Mouse (Mus musculus) hindbrain, embryonic 14.5 days (tissue): Measurements from ENCODE around the gene Htatip2. TPM values are rescaled to one million over a fixed set of nuclear protein-coding genes. Genes with fewer than 3 reads are reported as not detected.
A peak's percentile ranks its signal among the peaks of the same experiment; 100 is the strongest.

Experiments used
- ATAC-seq: fragments of 200-750 bp; cut with Nextera tagmentation; 2 replicates; pipeline ENCODE4 v1.8.0; 2017; ENCODE audit warnings: moderate number of reproducible peaks, mild to moderate bottlenecking, moderate TSS enrichment, moderate library complexity; ENCODE audit not compliant: low FRiP score
- DNase-seq: peaks from one replicate; pipeline ENCODE4 v3.0.0-alpha.2; 2015; ENCODE audit warnings: low spot score
- H3K27ac ChIP-seq: fragments of 300-500 bp; sonication (generic); 2 replicates; pipeline ENCODE4 v1.5.1; 2014; ENCODE audit warnings: mild to moderate bottlenecking, moderate library complexity
- H3K27me3 ChIP-seq: fragments of 300-500 bp; sonication (generic); 2 replicates; pipeline ENCODE4 v1.6.1; 2014; ENCODE audit warnings: mild to moderate bottlenecking, low read length, mixed read lengths; ENCODE audit not compliant: control insufficient read depth, insufficient read depth
- H3K36me3 ChIP-seq: fragments of 300-500 bp; sonication (generic); replicated peaks from 2 replicates; pipeline ENCODE4 v1.6.1; 2014; ENCODE audit not compliant: control insufficient read depth, insufficient read depth
- H3K4me1 ChIP-seq: fragments of 300-500 bp; sonication (generic); replicated peaks from 2 replicates; pipeline ENCODE4 v1.6.1; 2014; ENCODE audit warnings: antibody characterized with exemption, low read length, mixed read lengths; ENCODE audit not compliant: control insufficient read depth, insufficient read depth
- H3K4me2 ChIP-seq: fragments of 300-500 bp; sonication (generic); replicated peaks from 2 replicates; pipeline ENCODE4 v1.6.1; 2014; ENCODE audit warnings: mild to moderate bottlenecking, moderate library complexity
- H3K4me3 ChIP-seq: fragments of 300-500 bp; sonication (generic); replicated peaks from 2 replicates; pipeline ENCODE4 v1.5.1; 2014; ENCODE audit warnings: mild to moderate bottlenecking, low read length
- H3K9ac ChIP-seq: fragments of 300-500 bp; sonication (generic); 2 replicates; pipeline ENCODE4 v1.6.1; 2014
- H3K9me3 ChIP-seq: fragments of 300-500 bp; sonication (generic); 2 replicates; pipeline ENCODE4 v1.6.1; 2016; ENCODE audit warnings: low read length; ENCODE audit not compliant: control insufficient read depth
- WGBS: fragments of 180-500 bp; shearing (Covaris S2); extraction: QIAGEN DNeasy Blood & Tissue Kit; methylation state at CpG from one replicate; pipeline ENCODE4 v1.1.7; 2014; 5-methylcytosine and 5-hydroxymethylcytosine counted together
- polyA plus RNA-seq: library from polyadenylated mRNA; unstranded; fragments of >200 nt; fragmentation: Nextera tagmentation; extraction: Ambion mirVana; gene quantifications from 2 replicates; pipeline ENCODE4 v1.2.1, GENCODE M21; 2014

Htatip2 gene
- polyA plus RNA-seq, 1 experiment from 2014 or later = 3.0 TPM

DNA sequence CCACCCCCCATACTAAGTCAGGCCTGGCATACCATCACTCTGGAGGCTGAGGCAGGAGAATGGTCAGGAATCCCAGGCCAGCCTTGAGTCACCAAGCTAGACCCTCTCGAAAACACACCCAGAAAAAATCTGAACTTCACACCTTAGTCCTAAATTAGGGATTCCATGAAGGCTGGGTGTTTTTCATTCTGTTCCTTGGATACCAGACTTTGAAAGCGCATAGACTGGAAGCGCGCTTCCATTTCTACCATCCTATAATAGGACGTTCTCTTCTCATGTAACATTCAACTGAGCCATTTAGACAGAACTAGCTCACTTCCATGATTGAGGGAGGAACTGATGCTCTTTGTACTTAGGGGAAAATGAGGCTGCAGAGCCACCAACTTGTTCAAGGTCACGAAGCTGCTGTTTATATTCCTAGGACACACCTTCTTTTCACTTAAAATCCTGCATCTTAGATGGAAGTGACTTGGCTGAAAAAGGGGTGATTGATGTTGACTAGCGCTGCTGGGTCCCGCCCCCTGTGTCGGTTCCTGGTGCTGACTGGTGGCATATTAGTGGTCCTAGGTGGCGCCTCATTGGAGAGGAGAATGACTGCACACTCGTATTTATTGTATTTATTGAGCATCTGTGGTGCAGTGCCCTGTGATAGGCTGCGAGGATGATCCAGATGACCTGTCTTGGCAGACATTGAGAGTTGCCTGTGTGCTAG, 20.1 kb downstream of the Htatip2 start:
- peak overlapping the region; percentile 82 for H3K27ac ChIP-seq
- peak overlapping the region; percentile 69 for H3K4me2 ChIP-seq
- no peaks in the 10 kb centered on the region for H3K9me3 ChIP-seq
- peak overlapping the region; percentile 73 for H3K4me3 ChIP-seq
- ATAC-seq (peak; percentile 9; the same call in 1 of the 2 replicates), DNase-seq (peak; percentile 30)
- peaks cover 16% of the 10 kb centered on the region for H3K4me1 ChIP-seq
- H3K27me3 ChIP-seq = no peaks in the 10 kb centered on the region
- H3K9ac ChIP-seq = peak overlapping the region; percentile 74
- peaks cover 14% of the 10 kb centered on the region for H3K36me3 ChIP-seq
- WGBS = 67% methylated on average over 12 of the region's 12 CpGs

DNA sequence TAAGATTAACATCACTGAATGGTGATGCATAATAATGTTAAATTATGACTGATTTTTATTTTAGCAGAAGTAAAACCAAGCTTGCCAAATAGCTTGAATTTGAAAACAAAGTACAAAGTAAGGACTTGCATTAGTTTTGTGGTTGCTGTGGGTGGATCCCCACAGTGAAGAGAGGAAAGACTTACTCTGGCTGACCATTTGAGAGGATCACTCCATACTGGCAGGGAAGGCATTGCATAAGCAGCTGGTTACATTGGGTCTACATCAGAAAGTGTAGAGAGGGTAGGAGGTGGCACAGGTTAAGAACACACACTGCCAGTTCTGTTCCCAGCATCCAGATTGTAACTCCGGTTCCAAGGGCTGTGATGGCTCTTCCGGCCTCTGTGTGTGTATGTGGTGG, 24.1 kb downstream of the Htatip2 start:
- Histone ChIP-seq H3K9me3 (no peaks in the 10 kb centered on the region), H3K4me3 (no peak overlapping the region), H3K27ac (no peak overlapping the region), H3K36me3 (peaks cover 33% of the 10 kb centered on the region), H3K9ac (no peak overlapping the region), H3K4me1 (peaks cover 16% of the 10 kb centered on the region), H3K27me3 (no peaks in the 10 kb centered on the region), H3K4me2 (no peak overlapping the region)
- DNase-seq = no peak
- ATAC-seq = no peak
- 94% methylated on average over 2 of the region's 2 CpGs for WGBS

DNA sequence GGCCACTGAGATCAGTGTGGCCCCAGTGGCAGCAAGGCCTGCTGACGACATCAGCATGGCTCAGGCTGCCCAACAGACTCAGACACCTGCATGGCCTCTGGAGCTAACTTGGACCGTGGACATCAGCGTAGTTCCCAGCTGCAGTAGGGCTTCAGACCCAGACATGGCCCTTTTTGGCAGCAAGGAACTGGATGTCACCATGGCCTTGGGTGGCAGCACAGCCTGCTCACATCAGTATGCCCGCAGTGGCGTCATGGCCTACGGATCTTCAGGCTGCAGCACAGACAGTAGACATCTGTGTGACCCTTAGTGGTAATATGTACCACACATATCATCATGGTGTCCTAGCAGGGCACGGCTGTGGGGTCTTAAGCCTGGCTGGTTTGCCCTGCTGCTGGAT, 26.2 kb downstream of the Htatip2 start:
- Histone ChIP-seq H3K4me3 (no peak overlapping the region), H3K27ac (no peak overlapping the region), H3K4me2 (no peak overlapping the region), H3K4me1 (0 out of 2 replicates have a peak, but pooled peaks cover under 1% of the 10 kb centered on the region), H3K27me3 (no peaks in the 10 kb centered on the region), H3K9me3 (no peaks in the 10 kb centered on the region), H3K9ac (no peak overlapping the region), H3K36me3 (peaks cover 44% of the 10 kb centered on the region)
- WGBS = 94% methylated on average over 7 of the region's 7 CpGs
- DNase-seq = no peak
- ATAC-seq = no peak

DNA sequence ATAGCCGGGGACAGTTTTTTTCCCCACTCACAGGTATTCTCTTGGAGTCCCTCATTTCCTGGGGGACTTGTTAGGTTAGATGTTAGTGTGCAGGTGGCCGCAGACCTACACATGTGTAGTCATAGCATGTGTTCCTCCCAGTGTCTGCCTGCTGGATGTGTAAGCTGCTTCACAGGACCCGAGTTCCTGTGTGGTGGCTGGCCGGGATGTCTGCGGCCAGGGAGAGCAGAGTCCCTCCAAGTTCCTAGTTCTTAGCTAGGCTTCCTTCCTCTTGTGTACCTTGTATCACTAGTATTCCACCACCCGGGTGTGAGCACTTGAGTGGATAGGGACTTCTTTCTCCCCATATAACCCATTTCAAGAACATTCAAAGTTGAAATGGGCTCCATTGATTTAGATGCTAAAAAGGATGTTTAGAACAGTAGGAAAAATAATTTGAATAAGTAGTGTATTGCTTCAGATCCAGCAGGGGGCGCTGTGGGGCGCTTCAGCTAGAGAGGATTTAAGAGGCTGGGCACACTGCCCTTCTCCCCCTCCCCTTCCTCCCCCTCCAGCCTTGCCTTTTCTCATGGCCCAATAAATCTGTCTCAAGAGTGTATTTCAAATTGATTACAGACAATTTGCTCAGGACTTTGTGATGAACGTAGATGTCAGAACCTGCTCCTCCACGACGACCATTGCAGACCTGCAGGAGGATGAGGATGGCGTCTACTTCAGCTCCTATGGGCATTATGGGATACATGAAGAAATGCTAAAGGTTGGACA, 27.9 kb downstream of the Htatip2 start:
- H3K9ac ChIP-seq = no peak overlapping the region
- 0 out of 2 replicates have a peak, but pooled peaks cover 4% of the 10 kb centered on the region for H3K4me1 ChIP-seq
- H3K9me3 ChIP-seq = no peaks in the 10 kb centered on the region
- H3K27ac ChIP-seq = no peak overlapping the region
- H3K27me3 ChIP-seq = no peaks in the 10 kb centered on the region
- H3K36me3 ChIP-seq = peaks cover 54% of the 10 kb centered on the region
- peak; percentile 80 for DNase-seq
- no peak for ATAC-seq
- H3K4me2 ChIP-seq = no peak overlapping the region
- WGBS = 54% methylated on average over 12 of the region's 12 CpGs
- no peak overlapping the region for H3K4me3 ChIP-seq

GRCm38 (mm10) chr7:49787383-49787645, 28.4 kb downstream of the Htatip2 start:
- 86% methylated on average over 3 of the region's 3 CpGs for WGBS
- no peak overlapping the region for H3K9ac ChIP-seq
- H3K36me3 ChIP-seq = peaks cover 53% of the 10 kb centered on the region
- H3K4me1 ChIP-seq = 0 out of 2 replicates have a peak, but pooled peaks cover 4% of the 10 kb centered on the region
- no peaks in the 10 kb centered on the region for H3K9me3 ChIP-seq
- DNase-seq (no peak), ATAC-seq (no peak)
- no peak overlapping the region for H3K4me3 ChIP-seq
- no peak overlapping the region for H3K27ac ChIP-seq
- H3K27me3 ChIP-seq = no peaks in the 10 kb centered on the region
- H3K4me2 ChIP-seq = no peak overlapping the region

GRCm38 (mm10) chr7:49794304-49794703, 35.4 kb downstream of the Htatip2 start:
- DNase-seq (no peak), ATAC-seq (no peak)
- H3K9me3 ChIP-seq = no peaks in the 10 kb centered on the region
- H3K4me2 ChIP-seq = no peak overlapping the region
- H3K9ac ChIP-seq = no peak overlapping the region
- no peaks in the 10 kb centered on the region for H3K27me3 ChIP-seq
- H3K27ac ChIP-seq = no peak overlapping the region
- H3K36me3 ChIP-seq = peaks cover 51% of the 10 kb centered on the region
- H3K4me3 ChIP-seq = no peak overlapping the region
- 93% methylated on average over 2 of the region's 2 CpGs for WGBS
- H3K4me1 ChIP-seq = 0 out of 2 replicates have a peak, but pooled peaks cover 4% of the 10 kb centered on the region

GRCm38 (mm10) chr7:49797171-49797570, 38.3 kb downstream of the Htatip2 start:
- Histone ChIP-seq H3K36me3 (peaks cover 44% of the 10 kb centered on the region), H3K4me1 (no peaks in the 10 kb centered on the region), H3K4me2 (no peak overlapping the region), H3K9ac (no peak overlapping the region), H3K27ac (no peak overlapping the region), H3K9me3 (no peaks in the 10 kb centered on the region), H3K27me3 (no peaks in the 10 kb centered on the region), H3K4me3 (no peak overlapping the region)
- DNase-seq (no peak), ATAC-seq (no peak)
- WGBS = 88% methylated on average over 1 of the region's 1 CpGs

- WGBS = 91% methylated on average over 6 of the region's 6 CpGs
- Histone ChIP-seq H3K9ac (no peak overlapping the region), H3K27ac (no peak overlapping the region), H3K9me3 (no peaks in the 10 kb centered on the region), H3K4me3 (no peak overlapping the region), H3K4me2 (no peak overlapping the region), H3K36me3 (peaks cover 37% of the 10 kb centered on the region), H3K27me3 (no peaks in the 10 kb centered on the region), H3K4me1 (no peaks in the 10 kb centered on the region)
- DNase-seq (no peak), ATAC-seq (no peak)
Observed at GRCm38 (mm10) chr7:49803511-49803910, 44.6 kb downstream of the Htatip2 start.

DNA sequence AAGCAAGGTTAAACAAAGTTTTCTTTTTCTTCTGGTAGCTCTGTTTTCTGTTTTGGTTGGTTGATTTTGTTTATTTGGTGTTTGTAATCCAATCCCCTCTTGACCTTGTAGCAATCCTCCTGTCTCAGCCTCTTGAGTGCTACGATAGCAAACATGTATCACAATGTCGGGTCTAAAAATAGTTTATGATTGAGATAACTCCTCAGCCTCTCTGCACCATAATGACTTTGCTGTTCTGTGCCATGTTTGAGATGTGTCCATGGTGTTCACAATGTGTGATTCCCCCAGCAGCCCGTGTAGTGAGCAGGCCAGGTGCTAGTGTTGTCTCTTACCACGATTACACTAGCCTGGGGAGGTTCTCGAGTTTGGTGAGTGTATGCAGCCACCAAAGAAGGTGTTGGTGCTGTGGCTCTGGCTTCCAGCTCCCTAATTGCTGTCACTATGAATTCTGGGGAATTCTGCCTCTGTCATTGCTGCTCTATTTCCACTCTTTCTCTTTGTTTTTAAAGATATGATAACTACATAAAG, 45.8 kb downstream of the Htatip2 start:
- 86% methylated on average over 5 of the region's 5 CpGs for WGBS
- H3K27ac ChIP-seq = no peak overlapping the region
- H3K4me1 ChIP-seq = no peaks in the 10 kb centered on the region
- no peak overlapping the region for H3K9ac ChIP-seq
- no peak overlapping the region for H3K4me3 ChIP-seq
- no peaks in the 10 kb centered on the region for H3K27me3 ChIP-seq
- H3K4me2 ChIP-seq = no peak overlapping the region
- H3K9me3 ChIP-seq = no peaks in the 10 kb centered on the region
- DNase-seq = no peak
- H3K36me3 ChIP-seq = peaks cover 34% of the 10 kb centered on the region
- no peak for ATAC-seq
